Mouse (Mus musculus): ENCODE results near the gene Fstl4. TPM values are rescaled to one million over a fixed set of nuclear protein-coding genes. Genes with fewer than 3 reads are reported as not detected.

Fstl4 gene
- polyA plus RNA-seq, 1 experiment from 2014 or later = not detected

GRCm38 (mm10) chr11:53115711-53116110 is 351.3 kb downstream of the Fstl4 start:
- in situ Hi-C loops (cut with MboI; ENCODE audit: low pct_unique_long_range_greater_than_20kb) = no loop called here
- DNase-seq (ENCODE audit: low read depth, low spot score) (no peak), ATAC-seq (no peak)
- TF ChIP-seq CTCF (IDR thresholded peaks at IDR 0.05) = no peak
- ChIA-PET POLR2A (no interaction called here), CTCF (interaction anchor here (1.7 kb wide), 1 partner anchor 8 kb away, joined by 3 read pairs; no protein-coding TSS in a partner anchor)
- peaks cover 27% of the 10 kb centered on the region for H3K27me3 ChIP-seq

GRCm38 (mm10) chr11:53116356-53116755 is 351.9 kb downstream of the Fstl4 start:
- peaks cover 22% of the 10 kb centered on the region for H3K27me3 ChIP-seq
- no peak for TF ChIP-seq CTCF (IDR thresholded peaks at IDR 0.05)
- ATAC-seq (no peak), DNase-seq (ENCODE audit: low read depth, low spot score) (no peak)
- in situ Hi-C loops (cut with MboI; ENCODE audit: low pct_unique_long_range_greater_than_20kb) = no loop called here
- POLR2A ChIA-PET = no interaction called here
- CTCF ChIA-PET = no interaction called here

GRCm38 (mm10) chr11:53118226-53118965 is 354.0 kb downstream of the Fstl4 start:
- no peak for DNase-seq (ENCODE audit: low read depth, low spot score)
- no peak for ATAC-seq
- POLR2A ChIA-PET = no interaction called here
- H3K27me3 ChIP-seq = peaks cover 17% of the 10 kb centered on the region
- CTCF ChIA-PET = no interaction called here
- no peak for TF ChIP-seq CTCF (IDR thresholded peaks at IDR 0.05)
- in situ Hi-C loops (cut with MboI; ENCODE audit: low pct_unique_long_range_greater_than_20kb) = no loop called here

GRCm38 (mm10) chr11:53119966-53120365 is 355.5 kb downstream of the Fstl4 start:
- DNase-seq (ENCODE audit: low read depth, low spot score) = no peak
- no peak for ATAC-seq
- peaks cover 9% of the 10 kb centered on the region for H3K27me3 ChIP-seq
- in situ Hi-C loops (cut with MboI; ENCODE audit: low pct_unique_long_range_greater_than_20kb) = no loop called here
- ChIA-PET CTCF (no interaction called here), POLR2A (no interaction called here)
- TF ChIP-seq CTCF (IDR thresholded peaks at IDR 0.05) = no peak

- DNase-seq (ENCODE audit: low read depth, low spot score) (no peak), ATAC-seq (no peak)
- in situ Hi-C loops (cut with MboI; ENCODE audit: low pct_unique_long_range_greater_than_20kb) = no loop called here
- TF ChIP-seq CTCF (IDR thresholded peaks at IDR 0.05) = no peak
- ChIA-PET CTCF (no interaction called here), POLR2A (no interaction called here)
- H3K27me3 ChIP-seq = peaks cover 12% of the 10 kb centered on the region
Observed at GRCm38 (mm10) chr11:53121208-53121607, 356.8 kb downstream of the Fstl4 start.

GRCm38 (mm10) chr11:53124799-53125198 is 360.4 kb downstream of the Fstl4 start:
- peaks cover 11% of the 10 kb centered on the region for H3K27me3 ChIP-seq
- POLR2A ChIA-PET = no interaction called here
- CTCF ChIA-PET = no interaction called here
- no peak for TF ChIP-seq CTCF (IDR thresholded peaks at IDR 0.05)
- DNase-seq (ENCODE audit: low read depth, low spot score) (no peak), ATAC-seq (no peak)
- in situ Hi-C loops (cut with MboI; ENCODE audit: low pct_unique_long_range_greater_than_20kb) = no loop called here

GRCm38 (mm10) chr11:53126660-53127059 is 362.2 kb downstream of the Fstl4 start:
- POLR2A ChIA-PET = no interaction called here
- H3K27me3 ChIP-seq = peaks cover 6% of the 10 kb centered on the region
- ATAC-seq = no peak
- CTCF ChIA-PET = no interaction called here
- in situ Hi-C loops (cut with MboI; ENCODE audit: low pct_unique_long_range_greater_than_20kb) = no loop called here
- no peak for TF ChIP-seq CTCF (IDR thresholded peaks at IDR 0.05)
- DNase-seq (ENCODE audit: low read depth, low spot score) = no peak

- TF ChIP-seq CTCF (IDR thresholded peaks at IDR 0.05) = no peak
- CTCF ChIA-PET = no interaction called here
- no peak for DNase-seq (ENCODE audit: low read depth, low spot score)
- no peak for ATAC-seq
- POLR2A ChIA-PET = no interaction called here
- in situ Hi-C loops (cut with MboI; ENCODE audit: low pct_unique_long_range_greater_than_20kb) = no loop called here
- peaks cover 17% of the 10 kb centered on the region for H3K27me3 ChIP-seq
Observed at GRCm38 (mm10) chr11:53128661-53129060, 364.2 kb downstream of the Fstl4 start.

- ATAC-seq = no peak
- DNase-seq (ENCODE audit: low read depth, low spot score) = no peak
- in situ Hi-C loops (cut with MboI; ENCODE audit: low pct_unique_long_range_greater_than_20kb) = no loop called here
- H3K27me3 ChIP-seq = peaks cover 23% of the 10 kb centered on the region
- TF ChIP-seq CTCF (IDR thresholded peaks at IDR 0.05) = no peak
- ChIA-PET CTCF (no interaction called here), POLR2A (no interaction called here)
Observed at GRCm38 (mm10) chr11:53132406-53133035, 368.1 kb downstream of the Fstl4 start.

GRCm38 (mm10) chr11:53136371-53136770 is 371.9 kb downstream of the Fstl4 start:
- peaks cover 36% of the 10 kb centered on the region for H3K27me3 ChIP-seq
- POLR2A ChIA-PET = no interaction called here
- DNase-seq (ENCODE audit: low read depth, low spot score) (no peak), ATAC-seq (no peak)
- CTCF ChIA-PET = no interaction called here
- TF ChIP-seq CTCF (IDR thresholded peaks at IDR 0.05) = no peak
- in situ Hi-C loops (cut with MboI; ENCODE audit: low pct_unique_long_range_greater_than_20kb) = no loop called here

GRCm38 (mm10) chr11:53137381-53137780 is 372.9 kb downstream of the Fstl4 start:
- in situ Hi-C loops (cut with MboI; ENCODE audit: low pct_unique_long_range_greater_than_20kb) = no loop called here
- no peak for TF ChIP-seq CTCF (IDR thresholded peaks at IDR 0.05)
- no peak for ATAC-seq
- ChIA-PET POLR2A (no interaction called here), CTCF (no interaction called here)
- DNase-seq (ENCODE audit: low read depth, low spot score) = no peak
- peaks cover 35% of the 10 kb centered on the region for H3K27me3 ChIP-seq

- DNase-seq (ENCODE audit: low read depth, low spot score) = no peak
- POLR2A ChIA-PET = no interaction called here
- no peak for ATAC-seq
- in situ Hi-C loops (cut with MboI; ENCODE audit: low pct_unique_long_range_greater_than_20kb) = no loop called here
- no peak for TF ChIP-seq CTCF (IDR thresholded peaks at IDR 0.05)
- CTCF ChIA-PET = no interaction called here
- peaks cover 27% of the 10 kb centered on the region for H3K27me3 ChIP-seq
Observed at GRCm38 (mm10) chr11:53138212-53138611, 373.8 kb downstream of the Fstl4 start.
